Mouse (Mus musculus) lung, adult 2 months (tissue): ENCODE measurements around the gene Sel1l. TPM values are rescaled to one million over a fixed set of nuclear protein-coding genes. Genes with fewer than 3 reads are reported as not detected.

ENCODE experiments used
- DNase-seq: peaks from one replicate; pipeline ENCODE4 v3.0.0; 2022
- H3K4me1 ChIP-seq: fragments of 200-500 bp; 2 replicates; pipeline ENCODE4 v1.6.1; 2011; ENCODE audit warnings: low read length; ENCODE audit not compliant: control insufficient read depth, insufficient read depth
- H3K4me3 ChIP-seq: fragments of 200-500 bp; replicated peaks from 2 replicates; pipeline ENCODE3; 2011; ENCODE audit warnings: low read depth, mild to moderate bottlenecking, control low read depth, low read length; ENCODE audit errors: extremely low read depth
- CTCF ChIP-seq: fragments of 200-500 bp; IDR thresholded peaks from 2 replicates; pipeline ENCODE4 v1.5.1; 2011; ENCODE audit warnings: mild to moderate bottlenecking, low read length, control low read depth; ENCODE audit not compliant: insufficient read depth
- POLR2A ChIP-seq: fragments of 200-500 bp; IDR thresholded peaks from 2 replicates; pipeline ENCODE4 v1.6.1; 2011; ENCODE audit warnings: low read depth, mild to moderate bottlenecking, control low read depth, low read length, borderline replicate concordance; ENCODE audit errors: extremely low read depth
- whole genome bisulfite sequencing: fragments of 180-500 bp; shearing (Covaris S2); methylation state at CpG from one replicate; pipeline ENCODE4 v1.1.7; 2018; 5-methylcytosine and 5-hydroxymethylcytosine counted together
- polyA plus RNA-seq: library from polyadenylated mRNA; depleted of rRNA; stranded (reverse); fragments of >200 nt; gene quantifications from 2 replicates; pipeline ENCODE4 v1.2.3, GENCODE M21; 2012

Sel1l gene
- polyA plus RNA-seq, 1 experiment, result 61.9 TPM

DNA sequence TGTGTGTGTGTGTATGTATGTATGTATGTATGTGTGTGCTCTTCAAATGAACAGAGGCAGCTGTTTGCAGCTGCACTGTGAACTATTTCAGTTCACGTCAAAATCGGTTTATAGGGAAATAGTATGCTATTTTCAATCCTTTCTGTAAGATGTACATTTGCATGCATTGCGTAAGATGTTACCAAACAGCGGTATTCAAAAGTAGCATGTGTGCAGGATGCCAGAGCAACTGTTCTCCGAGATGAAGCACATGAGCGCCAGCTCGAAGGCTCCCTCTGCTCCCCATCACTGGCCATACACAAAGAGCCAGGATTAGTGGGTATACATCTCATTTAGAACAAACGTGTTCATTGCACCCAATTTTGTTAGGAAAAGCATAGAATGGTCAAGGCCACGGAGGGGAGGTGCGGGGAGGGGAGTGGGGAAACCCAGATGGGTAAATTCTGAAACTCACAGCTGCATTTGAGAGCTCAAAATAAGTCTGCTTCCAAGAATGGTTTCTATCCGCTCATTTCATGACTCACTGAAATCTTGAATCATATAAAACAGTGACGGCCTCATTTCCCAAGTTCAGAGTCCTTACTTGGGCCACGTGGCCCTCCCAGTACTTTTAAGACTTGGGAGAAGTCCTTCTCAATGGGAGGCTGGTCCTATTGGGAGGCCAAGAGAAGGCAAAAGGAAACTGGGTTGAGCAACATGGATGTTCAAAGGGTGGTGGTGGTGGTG lies 45.6 kb downstream of the Sel1l start:
- DNase-seq, result no peak
- 73% methylated on average over 13 of the region's 13 CpGs for WGBS
- no peak overlapping the region for H3K4me3 ChIP-seq
- H3K4me1 ChIP-seq, result no peaks in the 10 kb centered on the region
- TF ChIP-seq CTCF (no peak), POLR2A (no peak)

DNA sequence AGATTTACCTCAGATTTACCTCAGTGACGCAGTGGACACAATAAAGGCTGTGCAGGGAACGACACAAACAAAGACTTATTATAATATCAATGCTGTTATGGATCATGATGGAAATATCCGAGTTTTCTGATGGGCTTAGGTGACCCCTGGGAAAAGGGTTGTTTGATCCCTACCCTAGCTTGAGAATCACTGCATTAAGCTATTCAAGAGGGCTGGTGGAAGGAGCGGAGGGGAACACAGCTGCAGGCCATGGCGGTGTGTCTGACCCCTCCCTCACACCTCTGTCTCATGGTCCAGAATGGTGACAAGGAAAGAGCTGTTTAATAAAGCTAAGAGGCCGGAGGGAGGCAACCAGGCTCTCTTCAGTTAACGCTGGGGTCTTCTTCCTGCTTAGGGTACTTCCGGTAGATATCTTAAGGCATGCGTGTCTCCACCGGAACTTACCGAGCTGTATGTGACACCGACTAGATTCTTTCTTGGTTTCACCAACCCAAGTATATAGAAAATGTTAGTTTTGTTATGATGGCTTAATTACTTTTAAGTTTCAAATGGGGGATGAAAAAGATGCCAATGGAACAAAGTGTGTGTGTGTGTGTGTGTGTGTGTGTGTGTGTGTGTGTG lies 46.3 kb downstream of the Sel1l start:
- H3K4me1 ChIP-seq, result no peaks in the 10 kb centered on the region
- H3K4me3 ChIP-seq, result no peak overlapping the region
- DNase-seq, result no peak
- WGBS, result 82% methylated on average over 12 of the region's 12 CpGs
- TF ChIP-seq CTCF (no peak), POLR2A (no peak)

DNA sequence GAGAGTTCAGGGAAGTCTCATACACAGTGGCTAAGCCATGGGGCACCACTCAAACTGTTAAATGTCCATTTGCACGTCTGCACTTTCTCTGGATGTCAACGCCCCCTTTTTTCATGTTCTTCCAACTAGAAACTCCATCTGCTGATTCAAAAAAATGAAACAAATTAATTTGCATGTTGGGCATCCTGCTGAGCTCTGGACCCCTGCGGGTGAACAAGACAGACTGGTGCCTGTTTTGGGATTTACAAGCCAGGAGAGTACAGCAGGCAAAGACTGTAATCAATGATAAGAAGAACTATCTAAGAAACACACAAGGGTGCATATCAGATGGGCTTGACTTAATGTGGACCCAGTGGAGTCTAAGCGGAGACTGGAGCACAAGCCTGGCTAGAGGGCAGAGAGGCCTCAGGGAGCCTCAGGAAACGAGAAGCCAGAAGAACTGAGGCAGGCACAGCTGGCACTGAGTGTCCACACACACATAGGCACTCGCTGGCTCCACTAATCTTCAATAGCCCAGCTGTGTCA lies 48.0 kb downstream of the Sel1l start:
- no peak for TF ChIP-seq POLR2A
- TF ChIP-seq CTCF, result no peak
- no peak for DNase-seq
- H3K4me3 ChIP-seq, result no peak overlapping the region
- WGBS, result 71% methylated on average over 6 of the region's 6 CpGs
- H3K4me1 ChIP-seq, result no peaks in the 10 kb centered on the region

DNA sequence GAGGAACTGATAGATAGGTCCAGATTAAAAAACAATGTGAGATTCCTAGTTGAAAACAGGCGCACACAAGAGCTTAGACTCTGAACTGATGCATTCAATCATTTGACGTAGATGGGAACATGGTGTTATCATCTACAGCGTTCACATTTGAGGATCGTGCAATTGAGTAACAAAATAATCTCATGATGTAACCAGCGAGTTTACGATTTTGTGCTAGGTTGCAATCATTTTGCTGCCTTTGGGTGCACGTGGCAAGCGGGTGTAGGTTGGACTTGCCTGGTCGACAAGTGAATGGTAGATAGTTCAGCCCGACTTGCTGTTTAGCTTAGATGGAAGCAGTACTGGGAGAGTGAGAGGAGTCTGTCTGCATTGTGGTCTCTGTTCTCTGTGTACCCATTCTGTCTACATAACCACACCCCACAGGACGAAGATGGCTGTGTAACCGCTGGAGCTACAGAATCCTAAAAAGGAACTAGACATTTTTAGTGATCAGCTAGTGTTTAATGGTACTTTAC lies 49.1 kb downstream of the Sel1l start:
- no peak for DNase-seq
- Histone ChIP-seq H3K4me3 (no peak overlapping the region), H3K4me1 (no peaks in the 10 kb centered on the region)
- 68% methylated on average over 12 of the region's 12 CpGs for WGBS
- TF ChIP-seq CTCF, result no peak
- TF ChIP-seq POLR2A, result no peak

DNA sequence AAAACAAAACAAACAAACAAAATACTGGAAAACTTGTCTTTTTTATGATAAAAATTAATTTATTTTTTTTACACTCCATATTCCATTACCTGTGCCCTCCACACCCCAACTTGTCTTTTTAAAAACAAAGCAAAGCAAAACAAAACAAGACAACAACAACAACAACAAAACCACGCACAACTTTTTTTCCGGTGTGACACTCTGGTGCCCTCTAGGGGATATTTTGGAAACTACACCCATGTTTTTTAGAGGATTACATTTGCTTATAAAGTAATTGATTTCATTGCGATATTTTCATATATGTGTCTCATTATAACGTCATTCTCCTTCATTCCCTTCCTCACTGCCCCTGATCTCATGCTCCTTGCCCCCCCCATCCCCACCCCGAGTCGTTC lies 49.6 kb downstream of the Sel1l start:
- Histone ChIP-seq H3K4me1 (no peaks in the 10 kb centered on the region), H3K4me3 (no peak overlapping the region)
- no peak for DNase-seq
- WGBS, result 11% methylated on average over 6 of the region's 6 CpGs
- TF ChIP-seq CTCF, result no peak
- no peak for TF ChIP-seq POLR2A

DNA sequence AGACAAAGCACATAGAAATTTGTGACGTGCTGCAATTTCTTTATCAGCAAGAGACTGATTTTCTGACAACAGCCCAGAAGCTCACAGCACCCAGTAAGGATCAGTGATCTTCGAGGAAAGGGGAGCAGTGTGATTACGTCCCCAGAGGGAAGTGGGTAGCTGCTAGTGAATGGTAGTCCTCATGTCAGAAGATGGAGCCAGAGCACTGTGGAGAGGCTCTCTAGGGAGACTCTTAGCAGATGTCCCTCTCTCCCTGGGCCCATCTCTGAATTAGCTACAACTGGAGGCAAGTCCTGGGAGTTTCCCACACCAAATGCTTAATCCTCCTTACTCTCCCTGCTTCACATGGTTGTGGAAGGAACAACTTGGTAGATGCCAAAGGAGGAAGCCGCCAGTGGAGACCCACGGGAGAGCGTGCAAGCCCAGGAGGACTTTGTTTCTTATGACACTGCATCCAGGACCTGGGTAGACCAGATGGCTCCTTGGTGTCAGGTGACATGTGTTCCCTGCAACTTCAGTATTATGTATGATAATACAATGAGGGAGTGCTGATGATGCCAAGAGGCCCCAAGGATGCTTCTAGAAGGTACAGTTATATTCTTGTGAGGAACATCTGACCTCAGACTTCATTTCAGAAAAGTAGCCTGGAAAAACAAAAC lies 50.1 kb downstream of the Sel1l start:
- H3K4me1 ChIP-seq, result no peaks in the 10 kb centered on the region
- TF ChIP-seq CTCF, result no peak
- TF ChIP-seq POLR2A, result no peak
- 72% methylated on average over 6 of the region's 6 CpGs for WGBS
- no peak overlapping the region for H3K4me3 ChIP-seq
- no peak for DNase-seq

DNA sequence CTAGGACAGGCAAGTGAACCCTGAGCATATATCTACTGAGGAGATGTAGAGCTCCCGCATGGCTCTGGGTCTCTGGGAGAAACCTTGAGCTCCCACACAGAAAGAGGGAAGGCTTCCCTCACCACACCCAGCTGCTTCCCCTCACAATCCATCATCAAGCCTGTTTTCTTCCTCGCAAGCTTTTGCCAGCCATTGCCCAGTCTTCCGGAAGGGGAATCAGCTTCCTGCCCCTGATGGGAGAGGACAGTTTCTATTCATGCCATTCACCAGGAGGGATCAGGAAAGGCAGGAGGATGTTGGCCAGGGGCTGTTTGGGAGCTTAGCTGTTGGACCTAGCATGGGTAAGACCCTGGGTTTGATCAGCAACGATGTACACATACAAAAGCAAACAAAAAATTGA lies 52.2 kb downstream of the Sel1l start:
- Histone ChIP-seq H3K4me1 (no peaks in the 10 kb centered on the region), H3K4me3 (no peak overlapping the region)
- no peak for DNase-seq
- WGBS, result 51% methylated on average over 4 of the region's 4 CpGs
- TF ChIP-seq CTCF (no peak), POLR2A (no peak)

DNA sequence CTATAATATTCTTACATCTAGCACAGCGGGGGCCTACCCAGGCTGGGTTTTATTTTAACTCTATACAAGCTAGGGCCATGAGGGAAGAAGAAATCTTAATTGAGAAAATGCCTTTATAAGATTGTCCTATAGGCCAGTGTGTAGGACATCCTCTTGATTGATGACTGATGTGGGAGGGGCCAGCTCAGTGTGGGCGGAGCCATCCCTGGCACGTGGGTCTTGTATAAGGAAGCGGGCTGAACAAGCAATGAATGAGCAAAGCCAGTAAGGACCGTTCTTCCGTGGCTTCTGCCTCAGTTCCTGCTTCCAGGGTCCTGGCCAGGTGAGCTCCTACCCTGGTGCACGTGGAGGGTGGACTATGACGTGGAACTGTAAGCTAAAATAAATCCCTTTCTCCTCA lies 55.7 kb downstream of the Sel1l start:
- no peak for DNase-seq
- H3K4me1 ChIP-seq, result no peaks in the 10 kb centered on the region
- no peak overlapping the region for H3K4me3 ChIP-seq
- TF ChIP-seq CTCF (no peak), POLR2A (no peak)
- WGBS, result 76% methylated on average over 8 of the region's 8 CpGs

DNA sequence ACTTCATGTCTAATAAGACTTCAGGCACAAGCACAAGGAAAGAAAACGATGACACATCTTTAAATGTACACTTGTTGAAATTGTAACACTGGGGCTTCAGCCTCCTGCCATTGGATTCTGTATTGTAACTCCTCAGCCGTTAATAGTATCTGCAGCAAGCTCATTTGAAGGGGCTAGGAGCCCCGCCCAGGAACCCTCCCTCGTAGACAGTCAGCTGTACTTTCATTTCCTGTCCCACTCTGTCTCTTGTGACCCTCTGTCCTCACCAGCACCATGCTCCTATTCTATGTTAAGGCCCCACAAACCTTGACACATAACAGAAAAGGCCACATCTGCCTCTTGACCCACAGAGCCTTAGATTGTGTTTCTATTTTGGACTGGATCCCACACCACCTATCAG lies 57.1 kb downstream of the Sel1l start:
- DNase-seq, result no peak
- Histone ChIP-seq H3K4me1 (no peaks in the 10 kb centered on the region), H3K4me3 (no peak overlapping the region)
- 52% methylated on average over 4 of the region's 4 CpGs for WGBS
- TF ChIP-seq POLR2A, result no peak
- TF ChIP-seq CTCF, result no peak
